Mouse (Mus musculus) heart, postnatal 36 days (tissue): ENCODE data around the gene Rassf7. TPM values are rescaled to one million over a fixed set of nuclear protein-coding genes. Genes with fewer than 3 reads are reported as not detected.

Source experiments
- DNase-seq, 2 experiments: peaks; one replicate each; pipeline ENCODE4 v3.0.0; 2021 to 2022
- intact Hi-C: fragments of 180-260 bp; cut with DNase I; formaldehyde crosslinking; loops from one replicate; pipeline ENCODE4 v1.15.1; 2025
- microRNA-seq, 2 experiments: library from miRNA; unstranded; fragments of <30 nt; microRNA quantifications; one replicate each; pipeline ENCODE4 v1.2.0; 2021; ENCODE audit warnings: borderline number of aligned reads in 2 of 2
- total RNA-seq, 2 experiments: library from RNA; stranded (reverse); gene quantifications; 2 replicates each; pipeline ENCODE4 v1.2.3; 2021

Gene Rassf7
- total RNA-seq, 2 experiments from 2014 or later: 0.79 to 1.7 TPM

DNA sequence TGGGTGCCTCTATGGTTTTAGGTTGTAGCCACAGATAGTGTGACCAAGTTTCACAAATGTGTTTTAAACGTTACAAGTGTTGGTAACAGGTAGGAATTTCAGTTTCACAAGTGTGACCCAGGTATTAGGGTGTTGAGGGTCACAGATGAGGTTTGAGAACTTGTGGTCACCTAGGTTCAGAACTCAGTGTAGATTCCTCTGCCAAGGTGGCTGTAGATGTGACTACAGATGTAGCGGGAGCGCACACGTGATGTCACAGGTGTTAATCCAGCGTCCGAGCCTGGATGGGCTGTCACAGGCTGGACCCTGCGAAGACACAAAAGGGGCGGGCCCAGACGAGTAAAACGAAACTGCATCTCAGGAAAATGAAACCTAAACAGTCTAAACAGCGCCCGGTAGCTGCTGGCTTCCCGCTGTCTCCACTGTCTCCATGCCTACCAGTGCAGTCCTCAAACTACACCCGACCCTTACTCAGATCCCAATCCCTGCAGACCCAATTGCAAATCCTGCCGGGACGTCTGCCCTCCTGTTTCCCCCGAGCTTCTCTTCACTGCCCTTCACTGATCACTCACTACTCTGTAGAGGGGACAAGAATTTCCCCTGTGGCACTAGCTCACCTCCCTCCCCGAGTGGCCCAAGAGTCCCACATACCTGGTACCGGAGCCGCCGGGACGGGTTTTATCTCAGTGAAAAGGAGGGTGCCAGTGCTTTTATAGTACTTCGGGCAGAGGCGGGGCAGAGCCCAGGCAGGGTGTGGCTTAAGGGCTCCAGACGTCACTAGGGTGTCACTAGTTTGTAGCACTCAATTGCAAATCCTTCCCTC, 50.3 kb downstream of the Rassf7 start, which contains the start of gene Irf7:
Irf7 (minus strand) TSS at position 743 of the 823 bp plus-strand sequence.
- intact Hi-C loops: loop anchor here (2.0 kb wide), 1 partner anchor 97 kb away; no protein-coding TSS in a partner anchor
- DNase-seq: peak; percentile 73 to 77

Small RNA genes lying within 50 kb of the gene (microRNA-seq; reads per million reads assigned to microRNA genes)
- 214 to 520 reads per million in 2 experiments for gene Mir210

Other genes starting within 250 kb of the Rassf7 start
- gene Ifitm1, start 248.6 kb upstream of the Rassf7 start, total RNA-seq: 1 to 10 TPM; 3.4 to 4.1 TPM
- 100 to 1,000 TPM; 113 to 167 TPM for gene Ifitm3, start 205.1 kb upstream of the Rassf7 start, total RNA-seq
- gene Ifitm6, start 197.9 kb upstream of the Rassf7 start, total RNA-seq: 1 to 10 TPM in 1 of 2 experiments, under 1 TPM in 1; 0.47 to 1.0 TPM
- not detected for gene Gm17387, start 186.7 kb upstream of the Rassf7 start, total RNA-seq
- gene B4galnt4, start 154.8 kb upstream of the Rassf7 start, total RNA-seq: not detected
- gene Pkp3, start 137.6 kb upstream of the Rassf7 start, total RNA-seq: not detected
- gene Sigirr, start 115.3 kb upstream of the Rassf7 start, total RNA-seq: 1 to 10 TPM; 5.6 to 9.5 TPM
- under 1 TPM; 0.14 to 0.33 TPM for gene Ano9, start 98.1 kb upstream of the Rassf7 start, total RNA-seq
- gene Ptdss2, start 93.5 kb upstream of the Rassf7 start, total RNA-seq: 10 to 100 TPM; 25.8 to 36.2 TPM
- 10 to 100 TPM; 66.8 to 67.8 TPM for gene Rnh1, start 43.0 kb upstream of the Rassf7 start, total RNA-seq
- 100 to 1,000 TPM in 1 of 2 experiments, 10 to 100 TPM in 1; 97.9 to 104 TPM for gene Hras, start 21.9 kb upstream of the Rassf7 start, total RNA-seq
- gene Lrrc56, start 21.7 kb upstream of the Rassf7 start, total RNA-seq: 1 to 10 TPM; 2.8 to 4.0 TPM
- not detected for gene Lmntd2, start 1.8 kb upstream of the Rassf7 start, total RNA-seq
- gene Phrf1, start 12.9 kb downstream of the Rassf7 start, total RNA-seq: 10 to 100 TPM; 31.9 to 36.5 TPM
- 1 to 10 TPM; 4.1 to 8.6 TPM for gene Irf7, start 50.6 kb downstream of the Rassf7 start, total RNA-seq
- gene Cdhr5, start 60.9 kb downstream of the Rassf7 start, total RNA-seq: not detected
- not detected for gene Sct, start 63.3 kb downstream of the Rassf7 start, total RNA-seq
- not detected for gene Drd4, start 76.1 kb downstream of the Rassf7 start, total RNA-seq
- gene Deaf1, start 111.8 kb downstream of the Rassf7 start, total RNA-seq: 10 to 100 TPM; 16.5 to 17.1 TPM
- gene Tmem80, start 111.9 kb downstream of the Rassf7 start, total RNA-seq: 10 to 100 TPM; 13.5 to 14.8 TPM
- 1 to 10 TPM; 3.3 to 3.7 TPM for gene Eps8l2, start 123.0 kb downstream of the Rassf7 start, total RNA-seq
- gene Taldo1, start 176.3 kb downstream of the Rassf7 start, total RNA-seq: 100 to 1,000 TPM; 114 to 116 TPM
- gene Gatd1, start 198.3 kb downstream of the Rassf7 start, total RNA-seq: 10 to 100 TPM; 14.9 to 16.7 TPM
- gene Cend1, start 213.6 kb downstream of the Rassf7 start, total RNA-seq: 1 to 10 TPM in 1 of 2 experiments, under 1 TPM in 1; 0.80 to 1.5 TPM
- 10 to 100 TPM; 60.0 to 96.2 TPM for gene Slc25a22, start 222.0 kb downstream of the Rassf7 start, total RNA-seq
- gene Pidd1, start 228.2 kb downstream of the Rassf7 start, total RNA-seq: under 1 TPM; 0.60 to 0.78 TPM
- gene Rplp2, start 231.5 kb downstream of the Rassf7 start, total RNA-seq: 100 to 1,000 TPM; 885 to 891 TPM
- gene Pnpla2, start 239.3 kb downstream of the Rassf7 start, total RNA-seq: 100 to 1,000 TPM; 552 to 604 TPM
- gene Cracr2b, start 245.2 kb downstream of the Rassf7 start, total RNA-seq: 10 to 100 TPM; 24.1 to 24.2 TPM